Mouse (Mus musculus) gastrocnemius, postnatal 4 days (tissue): Measurements from ENCODE around the gene BC030499. TPM values are rescaled to one million over a fixed set of nuclear protein-coding genes. Genes with fewer than 3 reads are reported as not detected.

Experiments
- DNase-seq, 2 experiments: peaks; one replicate each; pipeline ENCODE4 v3.0.0; 2021 to 2022; ENCODE audit warnings: low spot score in 2 of 2, mixed read lengths in 2 of 2
- total RNA-seq, 2 experiments: library from RNA; stranded (reverse); gene quantifications; 2 replicates each; pipeline ENCODE4 v1.2.3; 2021

The BC030499 gene
- total RNA-seq, 2 experiments from 2014 or later: 0.47 to 1.3 TPM

GRCm38 (mm10) chr11:78344890-78345715 is 54.5 kb downstream of the BC030499 start:
- peak in 1 of 2 experiments; percentile 80 for DNase-seq

- no peak for DNase-seq
Observed at GRCm38 (mm10) chr11:78345801-78346200, 55.2 kb downstream of the BC030499 start.

Other genes starting within 250 kb of the BC030499 start
- gene Eral1, start 210.5 kb upstream of the BC030499 start, total RNA-seq: 10 to 100 TPM; 20.9 to 21.4 TPM
- 10 to 100 TPM; 10.4 to 11.6 TPM for gene Fam222b, start 196.2 kb upstream of the BC030499 start, total RNA-seq
- gene Traf4, start 125.3 kb upstream of the BC030499 start, total RNA-seq: 10 to 100 TPM; 36.5 to 41.4 TPM
- gene Nek8, start 114.2 kb upstream of the BC030499 start, total RNA-seq: 1 to 10 TPM; 6.6 to 7.5 TPM
- gene Tlcd1, start 114.1 kb upstream of the BC030499 start, total RNA-seq: 10 to 100 TPM; 12.6 to 16.0 TPM
- gene Rpl23a, start 107.3 kb upstream of the BC030499 start, total RNA-seq: 1,000 to 10,000 TPM; 1,488 to 1,617 TPM
- 10 to 100 TPM; 43.9 to 45.7 TPM for gene Rab34, start 102.4 kb upstream of the BC030499 start, total RNA-seq
- 1 to 10 TPM; 1.9 to 2.4 TPM for gene Proca1, start 97.4 kb upstream of the BC030499 start, total RNA-seq
- 10 to 100 TPM; 59.4 to 64.3 TPM for gene Sdf2, start 45.1 kb upstream of the BC030499 start, total RNA-seq
- 10 to 100 TPM; 45.1 to 49.0 TPM for gene Supt6, start 44.9 kb upstream of the BC030499 start, total RNA-seq
- 100 to 1,000 TPM; 104 to 108 TPM for gene 2610507B11Rik, start 29.1 kb upstream of the BC030499 start, total RNA-seq
- gene Spag5, start 10.7 kb downstream of the BC030499 start, total RNA-seq: 10 to 100 TPM; 14.6 to 16.1 TPM
- 1 to 10 TPM; 1.4 to 2.2 TPM for gene Aldoc, start 32.1 kb downstream of the BC030499 start, total RNA-seq
- gene Pigs, start 37.6 kb downstream of the BC030499 start, total RNA-seq: 10 to 100 TPM; 30.5 to 33.2 TPM
- gene Unc119, start 52.6 kb downstream of the BC030499 start, total RNA-seq: 10 to 100 TPM; 20.4 to 26.7 TPM
- gene Foxn1, start 95.7 kb downstream of the BC030499 start, total RNA-seq: not detected
- not detected for gene Slc13a2, start 131.4 kb downstream of the BC030499 start, total RNA-seq
- gene Slc46a1, start 174.9 kb downstream of the BC030499 start, total RNA-seq: 1 to 10 TPM; 2.7 to 4.9 TPM
- gene Sarm1, start 206.9 kb downstream of the BC030499 start, total RNA-seq: 1 to 10 TPM in 1 of 2 experiments, under 1 TPM in 1; 0.93 to 1.2 TPM
- gene Vtn, start 208.2 kb downstream of the BC030499 start, total RNA-seq: 10 to 100 TPM; 23.8 to 27.4 TPM
- gene Sebox, start 212.6 kb downstream of the BC030499 start, total RNA-seq: not detected
- gene Tmem199, start 221.3 kb downstream of the BC030499 start, total RNA-seq: 10 to 100 TPM; 12.6 to 14.7 TPM
- 100 to 1,000 TPM in 1 of 2 experiments, 10 to 100 TPM in 1; 96.8 to 114 TPM for gene Poldip2, start 221.4 kb downstream of the BC030499 start, total RNA-seq
- 10 to 100 TPM; 51.7 to 52.8 TPM for gene Tnfaip1, start 245.5 kb downstream of the BC030499 start, total RNA-seq
- 10 to 100 TPM; 47.1 to 50.2 TPM for gene Ift20, start 245.5 kb downstream of the BC030499 start, total RNA-seq